Mouse (Mus musculus) c-Kit-positive CD71-positive TER-119-positive erythroid progenitor cells, embryonic 14.5 days (primary cell): ENCODE data around the gene Ephb4.

Source experiments
- DNase-seq: peaks from one replicate; pipeline ENCODE4 v3.0.0-alpha.2; 2013; ENCODE audit warnings: low spot score

Gene Ephb4

DNA sequence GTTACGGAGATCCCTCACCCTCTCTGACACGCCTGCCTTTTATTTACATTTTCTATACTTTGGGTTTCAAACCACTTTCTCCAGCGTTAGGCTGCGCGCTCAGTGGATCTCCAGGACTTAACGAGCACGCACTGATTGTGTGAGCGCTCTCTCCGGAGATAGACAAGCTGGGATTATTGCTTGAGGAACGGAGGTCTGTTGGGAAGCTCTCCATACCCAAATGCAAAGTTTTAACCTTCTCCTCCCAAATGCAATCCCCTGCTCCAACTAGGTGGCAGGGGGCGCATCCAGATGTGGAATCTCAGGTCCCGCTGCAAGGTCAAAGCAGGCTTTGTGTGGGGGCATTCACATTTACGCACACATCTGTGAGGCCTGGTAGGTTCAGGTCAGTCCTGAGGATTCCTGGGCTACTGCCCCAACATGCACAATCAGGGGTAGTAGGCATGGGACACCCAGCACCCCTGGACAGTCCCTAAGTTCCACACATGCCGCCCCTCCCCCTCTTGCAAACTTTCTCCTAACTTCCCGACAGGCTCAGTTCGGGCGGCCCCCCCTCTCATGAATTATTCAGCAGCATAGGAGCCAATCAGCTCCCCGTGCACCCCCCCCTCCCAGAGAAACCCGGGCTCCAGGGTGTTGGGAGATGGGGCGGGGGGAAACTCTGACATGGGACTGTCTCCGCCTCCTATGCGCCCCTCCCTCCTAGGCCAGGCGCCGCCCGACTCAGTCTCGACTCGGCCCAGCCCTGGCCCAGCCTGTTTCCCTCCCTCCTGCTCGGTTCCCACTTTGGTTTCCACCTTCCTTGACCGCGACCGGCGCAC, at the start of gene Ephb4:
TSS of gene Ephb4 (plus strand) at position 726 of the 821 bp plus-strand sequence.
- DNase-seq, result no peak

DNA sequence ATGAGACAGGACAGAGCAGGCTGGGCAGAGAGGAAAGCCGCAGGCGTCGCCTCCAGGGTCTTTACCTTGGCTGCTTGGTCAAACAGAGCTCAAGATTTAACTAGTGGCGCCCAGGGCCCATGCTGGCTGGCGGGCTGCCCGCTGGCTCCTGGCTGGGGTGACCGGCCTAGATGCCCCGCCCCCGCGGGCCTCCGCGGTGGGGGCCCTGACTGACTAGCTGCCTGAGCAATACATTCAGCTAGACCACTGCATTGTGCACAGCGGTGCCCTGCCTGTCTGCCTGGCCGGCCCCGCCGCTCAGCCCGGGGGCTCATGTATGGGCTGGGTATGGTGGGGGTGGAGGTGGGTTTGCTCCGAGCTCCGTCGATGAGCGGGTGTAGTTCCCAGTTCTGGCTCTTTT, 48.7 kb upstream of the Ephb4 start:
- no peak for DNase-seq

- DNase-seq, result no peak
These were observed 46.3 kb upstream of the Ephb4 start for GRCm38 (mm10) chr5:137303609-137304008.

DNA sequence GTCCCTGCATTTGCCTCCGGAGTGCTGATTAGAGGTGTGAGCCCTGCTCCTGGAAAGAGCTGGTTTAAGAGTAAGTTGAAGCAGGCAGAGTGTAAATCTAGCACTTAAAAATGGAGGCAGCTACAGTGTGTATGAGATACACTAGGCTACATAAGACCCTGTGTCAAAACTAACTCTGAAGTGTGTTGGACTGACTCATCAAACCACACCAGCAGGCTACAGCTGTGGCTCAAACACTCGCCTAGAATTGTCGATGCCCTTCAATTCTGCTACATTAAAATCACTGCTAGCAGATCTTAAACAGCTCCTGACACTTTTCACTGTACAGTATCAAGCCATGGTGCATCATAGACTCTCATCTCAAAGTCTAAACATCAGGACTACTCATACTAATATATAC, 45.7 kb upstream of the Ephb4 start:
- DNase-seq, result no peak

DNA sequence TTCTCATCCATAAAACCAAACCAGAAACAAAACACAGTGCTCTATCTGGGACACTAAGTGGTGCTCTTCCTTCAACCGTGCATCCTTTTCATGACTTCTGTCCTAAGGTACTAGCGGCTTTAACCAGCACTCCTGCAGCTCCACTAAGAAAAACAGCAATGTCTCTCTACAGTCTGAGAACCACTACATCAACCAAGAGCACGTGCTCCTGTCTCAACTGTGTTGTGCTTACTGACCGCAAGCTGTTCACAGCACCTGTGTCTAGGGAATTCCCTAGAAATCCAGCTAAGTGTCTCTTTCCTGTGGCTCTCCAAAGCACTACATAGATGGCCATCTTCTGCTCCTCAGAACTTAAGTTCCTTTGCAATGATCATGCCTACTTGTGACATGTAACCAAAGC, 45.1 kb upstream of the Ephb4 start:
- no peak for DNase-seq

- no peak for DNase-seq
These were observed 44.1 kb upstream of the Ephb4 start for GRCm38 (mm10) chr5:137305822-137306221.

GRCm38 (mm10) chr5:137306439-137307005, 43.4 kb upstream of the Ephb4 start:
- no peak for DNase-seq

DNA sequence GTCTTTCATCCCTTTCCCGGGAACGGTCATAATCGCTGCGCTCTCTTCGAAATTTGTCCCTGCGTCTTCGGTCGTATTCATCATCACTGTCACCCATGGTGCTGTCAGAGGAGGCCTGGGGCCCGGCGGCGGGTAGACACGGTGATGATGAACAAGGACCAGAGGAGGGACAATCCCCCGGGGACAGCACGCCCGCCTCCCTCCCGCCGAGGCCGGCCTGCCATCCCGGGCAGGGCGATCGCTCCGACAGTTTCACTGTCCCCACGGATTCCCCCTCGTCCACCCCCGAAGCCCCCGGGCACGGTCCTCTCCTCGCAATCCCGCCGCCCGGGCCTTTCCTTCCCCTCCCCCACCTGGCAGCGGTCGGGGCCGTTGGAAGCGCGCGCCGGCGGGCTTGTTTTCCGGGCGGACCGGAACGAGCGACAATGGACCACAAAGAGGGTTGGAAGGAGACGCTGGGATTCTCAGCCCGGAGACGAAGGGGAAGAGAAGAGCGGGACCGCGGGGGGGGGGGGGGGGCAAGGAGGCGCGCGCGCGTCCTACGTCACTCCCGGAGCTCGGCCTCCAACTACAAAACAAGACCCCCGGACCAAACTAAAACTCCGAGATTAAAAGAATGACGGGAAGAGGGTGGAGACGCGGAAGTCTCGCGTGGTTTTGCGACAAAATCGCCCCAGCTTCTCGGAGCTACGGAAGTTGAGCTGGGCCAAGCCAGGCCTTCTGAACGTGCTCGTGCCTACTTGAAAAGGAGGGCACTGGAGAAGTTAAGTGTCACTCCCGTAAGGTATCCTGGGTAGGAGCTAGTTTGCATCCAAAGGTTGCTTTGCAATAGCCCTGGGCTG, 42.6 kb upstream of the Ephb4 start, which contains the start of gene Srrt:
TSS of gene Srrt (minus strand) at position 604 of the 842 bp plus-strand sequence.
- peak; percentile 91 for DNase-seq

DNA sequence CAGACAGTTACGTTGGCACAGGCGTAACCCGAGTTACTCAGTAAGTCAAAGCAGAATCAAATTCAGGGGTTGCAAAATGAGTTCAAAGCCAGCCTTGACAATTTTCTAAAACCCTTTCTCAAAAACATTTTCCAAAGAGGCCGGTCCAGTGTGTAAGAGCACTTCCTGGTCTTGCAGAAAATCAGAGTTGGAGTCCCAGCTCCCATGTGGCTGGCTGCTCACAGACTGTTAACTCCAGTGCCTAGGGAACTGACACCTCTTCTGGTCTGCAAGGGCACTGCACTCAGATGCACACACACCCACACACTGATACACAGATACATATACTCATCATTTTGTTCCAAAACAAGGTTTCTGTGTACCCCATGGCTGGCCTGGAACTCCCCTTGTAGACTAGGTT, 41.6 kb upstream of the Ephb4 start:
- no peak for DNase-seq

GRCm38 (mm10) chr5:137313466-137314192, 36.3 kb upstream of the Ephb4 start:
- DNase-seq, result no peak

GRCm38 (mm10) chr5:137314193-137315083, 35.5 kb upstream of the Ephb4 start, which contains the start of gene Trip6:
TSS of gene Trip6 (minus strand) at chr5:137314404.
- no peak for DNase-seq

- peak; percentile 51 for DNase-seq
These were observed 34.6 kb upstream of the Ephb4 start for GRCm38 (mm10) chr5:137315084-137315903.

DNA sequence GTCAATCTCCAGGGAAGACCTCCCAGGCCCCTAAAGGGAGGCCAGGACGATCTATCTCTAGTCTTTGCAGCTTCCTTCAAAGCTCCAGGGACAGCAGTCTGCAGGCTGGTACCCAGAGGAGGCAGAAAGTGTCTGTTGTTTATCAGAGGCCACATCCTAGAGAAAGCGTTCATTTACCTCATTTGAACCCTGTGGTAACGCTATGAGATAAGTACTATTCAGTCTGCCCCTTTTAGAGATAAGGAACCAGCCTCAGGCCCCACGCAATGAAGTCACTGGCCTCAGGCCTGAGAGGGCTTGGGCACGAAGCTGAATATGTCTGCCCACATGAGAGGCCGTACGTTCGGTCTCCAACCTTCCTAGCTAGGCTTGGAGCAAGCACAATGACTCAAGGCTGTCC, 32.5 kb upstream of the Ephb4 start:
- DNase-seq, result no peak

DNA sequence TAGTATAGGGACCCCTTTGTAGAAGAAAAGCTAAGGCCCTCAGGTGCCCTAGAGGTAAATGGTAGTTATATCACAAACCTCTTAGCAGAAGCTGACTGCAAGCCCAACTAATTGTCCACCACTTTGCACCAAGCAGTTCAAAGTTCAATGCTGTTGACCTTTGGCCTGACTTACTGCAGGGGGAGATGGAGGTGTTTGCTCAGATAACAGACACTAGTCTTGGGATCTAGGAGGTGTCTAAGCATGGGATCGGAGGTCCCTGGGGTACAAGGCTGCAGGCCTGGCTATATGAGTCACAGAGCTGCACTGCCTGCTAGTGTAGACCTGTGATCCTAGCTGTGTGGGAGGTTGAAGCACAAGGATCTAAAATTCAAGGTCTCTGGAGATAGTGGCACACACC, 31.3 kb upstream of the Ephb4 start:
- no peak for DNase-seq

- no peak for DNase-seq
These were observed 28.9 kb upstream of the Ephb4 start for GRCm38 (mm10) chr5:137320996-137321395.

DNA sequence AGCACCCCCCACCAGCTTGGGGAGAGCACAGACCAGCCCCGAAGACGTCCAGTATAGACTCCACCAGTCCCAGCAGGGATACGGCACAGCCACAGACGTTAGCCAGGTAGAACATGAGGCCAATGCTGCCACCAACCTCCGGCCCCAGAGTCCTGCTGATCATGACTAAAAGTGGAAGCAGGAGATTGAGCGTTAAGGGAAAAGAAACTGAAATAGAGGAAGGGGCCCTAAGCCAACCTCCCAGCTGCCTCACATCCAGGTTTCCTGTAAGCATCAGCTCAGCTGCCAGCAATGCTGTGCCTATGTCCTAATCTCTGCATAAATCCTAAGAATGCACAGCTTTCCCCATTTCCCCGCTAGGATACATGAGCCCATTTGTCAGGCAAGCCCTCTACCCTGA, 19.0 kb upstream of the Ephb4 start:
- no peak for DNase-seq

DNA sequence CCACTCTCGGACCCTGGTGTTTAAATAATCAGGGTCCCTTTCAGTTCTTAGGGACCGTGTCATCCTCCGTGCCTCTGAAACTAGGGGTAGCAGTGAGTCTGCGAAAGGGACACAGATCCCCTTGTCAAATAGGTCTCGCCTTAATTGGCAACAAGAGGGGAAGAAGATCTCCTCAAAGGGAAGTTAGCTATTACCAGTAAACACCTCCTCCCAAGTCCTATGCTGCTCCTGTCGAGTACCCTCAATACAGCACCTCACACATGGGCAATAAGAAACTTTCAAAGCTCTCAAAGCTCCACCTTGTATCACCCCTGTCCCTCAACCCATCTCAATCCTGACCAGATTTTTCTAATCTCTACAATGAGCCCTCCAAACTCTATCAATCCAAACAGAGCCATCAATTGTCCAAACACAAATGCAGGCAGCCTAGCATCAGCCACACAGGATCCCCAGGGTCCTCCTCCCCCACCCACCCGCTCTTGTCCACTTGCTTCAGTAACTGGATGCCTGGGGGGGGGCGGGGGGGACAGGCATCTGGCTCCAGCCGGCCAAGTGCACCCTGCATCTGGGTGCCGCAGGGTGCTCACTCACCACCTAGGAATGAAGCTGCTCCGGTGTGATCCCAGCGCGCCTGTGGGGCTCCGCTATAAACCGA, 16.9 kb upstream of the Ephb4 start:
- no peak for DNase-seq

GRCm38 (mm10) chr5:137333512-137334174, 16.3 kb upstream of the Ephb4 start, which contains the start of gene Slc12a9:
TSS of gene Slc12a9 (minus strand) at chr5:137333597.
- peak; percentile 89 for DNase-seq

- no peak for DNase-seq
These were observed 15.6 kb upstream of the Ephb4 start for GRCm38 (mm10) chr5:137334317-137334716.
